Mouse (Mus musculus) erythroblast, embryonic 14.5 days (primary cell): ENCODE results near the gene Chka.

Experiments
- GATA1 ChIP-seq: IDR thresholded peaks from 2 replicates; pipeline ENCODE4 v1.6.1; 2012; ENCODE audit warnings: low read length, inconsistent platforms, mixed read lengths
- TAL1 ChIP-seq: IDR thresholded peaks from 3 replicates; pipeline ENCODE4 v1.6.1; 2012; ENCODE audit warnings: low read length, inconsistent platforms, mixed read lengths

DNA sequence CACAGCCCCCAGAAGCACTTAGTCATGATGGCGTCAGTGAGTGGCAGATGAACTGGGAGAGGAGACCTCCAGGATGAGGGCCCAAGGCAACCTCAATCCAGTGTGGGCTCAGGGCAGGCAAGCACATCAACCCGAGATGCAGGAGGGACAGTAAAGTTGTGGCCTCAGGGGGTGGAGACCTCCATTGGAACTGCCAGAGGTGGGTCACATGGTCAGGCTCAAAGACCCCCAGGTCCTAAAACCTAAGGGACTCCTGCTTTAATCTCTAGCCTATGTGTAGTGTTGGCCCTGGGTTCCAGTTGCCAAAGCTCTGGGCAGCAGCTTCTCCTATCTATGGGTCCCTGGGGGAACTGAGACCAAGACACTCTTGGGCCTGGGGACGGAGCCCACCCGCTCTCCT lies 77.2 kb downstream of the Chka start:
- no peak for TF ChIP-seq TAL1
- no peak for TF ChIP-seq GATA1
